Mouse (Mus musculus): ENCODE data around the gene Rps25.

GRCm38 (mm10) chr9:44417156-44417891, 10.4 kb downstream of the Rps25 start:
- TF ChIP-seq GATA1 (IDR thresholded peaks at IDR 0.05; ENCODE audit: borderline replicate concordance, low read length) (no peak), FLI1 (IDR thresholded peaks at IDR 0.05; ENCODE audit: low read length) (no peak)

Data from megakaryocyte, embryonic 14.5 days (primary cell).